Mouse (Mus musculus): Measurements from ENCODE around the gene Pip5k1b. TPM values are rescaled to one million over a fixed set of nuclear protein-coding genes. Genes with fewer than 3 reads are reported as not detected.

The Pip5k1b gene
- polyA plus RNA-seq, 1 experiment, result 2.8 TPM

GRCm38 (mm10) chr19:24279706-24280600 is 275.7 kb downstream of the Pip5k1b start:
- TF ChIP-seq CTCF (IDR thresholded peaks at IDR 0.05; ENCODE audit: borderline replicate concordance, extremely low read depth, insufficient read depth, insufficient read length) (peak; percentile 28; the same call in 1 of the 2 replicates), POLR2A (IDR thresholded peaks at IDR 0.05; ENCODE audit: borderline replicate concordance, extremely low read depth, insufficient read depth, insufficient read length, poor library complexity, severe bottlenecking) (peak; percentile 74; the same call in 1 of the 2 replicates)
- peak; percentile 93 for DNase-seq (ENCODE audit: low read depth)

- TF ChIP-seq POLR2A (IDR thresholded peaks at IDR 0.05; ENCODE audit: borderline replicate concordance, extremely low read depth, insufficient read depth, insufficient read length, poor library complexity, severe bottlenecking) (no peak), CTCF (IDR thresholded peaks at IDR 0.05; ENCODE audit: borderline replicate concordance, extremely low read depth, insufficient read depth, insufficient read length) (no peak)
- no peak for DNase-seq (ENCODE audit: low read depth)
Measured at GRCm38 (mm10) chr19:24278859-24279258, 276.8 kb downstream of the Pip5k1b start.

GRCm38 (mm10) chr19:24274281-24274680 is 281.4 kb downstream of the Pip5k1b start:
- TF ChIP-seq POLR2A (IDR thresholded peaks at IDR 0.05; ENCODE audit: borderline replicate concordance, extremely low read depth, insufficient read depth, insufficient read length, poor library complexity, severe bottlenecking) (no peak), CTCF (IDR thresholded peaks at IDR 0.05; ENCODE audit: borderline replicate concordance, extremely low read depth, insufficient read depth, insufficient read length) (no peak)
- DNase-seq (ENCODE audit: low read depth), result no peak

GRCm38 (mm10) chr19:24271746-24272426 is 283.8 kb downstream of the Pip5k1b start:
- peak; percentile 93 for TF ChIP-seq CTCF (IDR thresholded peaks at IDR 0.05; ENCODE audit: borderline replicate concordance, extremely low read depth, insufficient read depth, insufficient read length)
- TF ChIP-seq POLR2A (IDR thresholded peaks at IDR 0.05; ENCODE audit: borderline replicate concordance, extremely low read depth, insufficient read depth, insufficient read length, poor library complexity, severe bottlenecking), result no peak
- DNase-seq (ENCODE audit: low read depth), result peak; percentile 96

GRCm38 (mm10) chr19:24271326-24271725 is 284.3 kb downstream of the Pip5k1b start:
- TF ChIP-seq CTCF (IDR thresholded peaks at IDR 0.05; ENCODE audit: borderline replicate concordance, extremely low read depth, insufficient read depth, insufficient read length), result no peak
- TF ChIP-seq POLR2A (IDR thresholded peaks at IDR 0.05; ENCODE audit: borderline replicate concordance, extremely low read depth, insufficient read depth, insufficient read length, poor library complexity, severe bottlenecking), result no peak
- peak; percentile 47 for DNase-seq (ENCODE audit: low read depth)

GRCm38 (mm10) chr19:24268531-24268930 is 287.1 kb downstream of the Pip5k1b start:
- peak; percentile 92 for DNase-seq (ENCODE audit: low read depth)
- TF ChIP-seq POLR2A (IDR thresholded peaks at IDR 0.05; ENCODE audit: borderline replicate concordance, extremely low read depth, insufficient read depth, insufficient read length, poor library complexity, severe bottlenecking) (no peak), CTCF (IDR thresholded peaks at IDR 0.05; ENCODE audit: borderline replicate concordance, extremely low read depth, insufficient read depth, insufficient read length) (no peak)

GRCm38 (mm10) chr19:24266046-24266830 is 289.4 kb downstream of the Pip5k1b start:
- TF ChIP-seq POLR2A (IDR thresholded peaks at IDR 0.05; ENCODE audit: borderline replicate concordance, extremely low read depth, insufficient read depth, insufficient read length, poor library complexity, severe bottlenecking) (no peak), CTCF (IDR thresholded peaks at IDR 0.05; ENCODE audit: borderline replicate concordance, extremely low read depth, insufficient read depth, insufficient read length) (no peak)
- no peak for DNase-seq (ENCODE audit: low read depth)

GRCm38 (mm10) chr19:24264991-24265390 is 290.7 kb downstream of the Pip5k1b start:
- TF ChIP-seq POLR2A (IDR thresholded peaks at IDR 0.05; ENCODE audit: borderline replicate concordance, extremely low read depth, insufficient read depth, insufficient read length, poor library complexity, severe bottlenecking) (no peak), CTCF (IDR thresholded peaks at IDR 0.05; ENCODE audit: borderline replicate concordance, extremely low read depth, insufficient read depth, insufficient read length) (peak; percentile 77; the same call in 1 of the 2 replicates)
- DNase-seq (ENCODE audit: low read depth), result peak; percentile 89

- no peak for TF ChIP-seq POLR2A (IDR thresholded peaks at IDR 0.05; ENCODE audit: borderline replicate concordance, extremely low read depth, insufficient read depth, insufficient read length, poor library complexity, severe bottlenecking)
- no peak for TF ChIP-seq CTCF (IDR thresholded peaks at IDR 0.05; ENCODE audit: borderline replicate concordance, extremely low read depth, insufficient read depth, insufficient read length)
- no peak for DNase-seq (ENCODE audit: low read depth)
Measured at GRCm38 (mm10) chr19:24262736-24263135, 292.9 kb downstream of the Pip5k1b start.

- TF ChIP-seq CTCF (IDR thresholded peaks at IDR 0.05; ENCODE audit: borderline replicate concordance, extremely low read depth, insufficient read depth, insufficient read length), result no peak
- peak; percentile 32 for DNase-seq (ENCODE audit: low read depth)
Measured at GRCm38 (mm10) chr19:24259390-24260351, 296.0 kb downstream of the Pip5k1b start.

All from brain, embryonic 14.5 days (tissue).